Mouse (Mus musculus): Measurements from ENCODE around the gene Spata21. TPM values are rescaled to one million over a fixed set of nuclear protein-coding genes. Genes with fewer than 3 reads are reported as not detected.
A peak's percentile ranks its signal among the peaks of the same experiment; 100 is the strongest.

Spata21 gene
- polyA plus RNA-seq, 1 experiment from 2014 or later, result 0.53 TPM

- ATAC-seq (replicated peaks), result peak; percentile 79
- Histone ChIP-seq H3K4me3 (peak within 1 kb of the TSS; percentile 98), H3K9ac (replicated peaks) (peak within 1 kb of the TSS; percentile 99), H3K36me3 (no peaks in the 10 kb centered on the region), H3K9me3 (no peaks in the 10 kb centered on the region), H3K27me3 (0 out of 2 replicates have a peak, but pooled peaks cover 3% of the 10 kb centered on the region), H3K27ac (replicated peaks) (peak within 1 kb of the TSS; percentile 91), H3K4me2 (replicated peaks) (peak within 1 kb of the TSS; percentile 62), H3K4me1 (peaks cover 29% of the 10 kb centered on the region)
- 9% methylated on average over 58 of the region's 58 CpGs for WGBS
Measured at GRCm38 (mm10) chr4:141147112-141148008, 59.2 kb downstream of the Spata21 start, which contains the start of gene Fbxo42. Gene Fbxo42 (plus strand): TSS chr4:141147913.

DNA sequence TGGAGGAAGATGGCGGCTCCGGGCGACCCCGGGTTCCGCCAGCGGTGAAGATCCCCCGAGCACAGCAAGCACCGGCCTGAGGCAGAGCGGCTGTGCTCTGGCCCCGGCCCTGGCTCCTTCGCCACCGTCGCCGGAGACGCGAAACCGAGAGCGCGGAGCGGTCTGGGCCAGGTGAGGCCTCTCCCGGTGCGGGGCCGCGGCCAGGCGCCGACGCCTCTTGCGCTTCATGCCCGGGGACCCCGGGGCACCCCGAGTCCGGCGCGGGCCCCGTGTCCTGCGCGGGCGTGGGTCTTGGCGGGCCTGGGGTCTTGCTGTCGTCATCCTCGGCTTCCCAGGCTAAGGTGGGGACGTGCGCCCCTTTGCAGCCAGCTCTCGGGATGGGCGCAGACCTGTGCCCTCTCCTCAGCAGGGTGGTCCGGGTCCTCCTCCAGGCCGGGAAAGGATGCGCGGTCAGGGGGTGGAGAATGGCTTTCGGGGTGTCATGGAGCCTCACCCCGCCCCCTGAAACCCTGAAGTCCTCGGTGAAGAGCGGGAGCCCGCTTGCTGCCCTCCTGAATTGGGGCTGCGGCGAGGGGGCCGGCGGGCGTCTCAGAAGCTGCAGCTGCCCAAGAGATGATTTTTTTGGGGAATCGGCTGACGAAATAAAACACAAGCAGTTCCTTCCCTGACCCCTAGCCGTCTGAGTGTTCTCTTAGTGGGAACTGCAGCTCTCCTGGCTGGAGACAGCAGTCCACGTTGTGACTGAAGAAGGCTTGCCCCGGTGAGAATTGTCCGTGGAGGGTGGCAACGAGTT lies 60.1 kb downstream of the Spata21 start:
- peak; percentile 84 for ATAC-seq (replicated peaks)
- Histone ChIP-seq H3K27ac (replicated peaks) (peak overlapping the region; percentile 91), H3K9ac (replicated peaks) (peak overlapping the region; percentile 99), H3K4me1 (peaks cover 27% of the 10 kb centered on the region), H3K4me3 (peak overlapping the region; percentile 98), H3K4me2 (replicated peaks) (peak overlapping the region; percentile 62), H3K9me3 (no peaks in the 10 kb centered on the region), H3K27me3 (0 out of 2 replicates have a peak, but pooled peaks cover 3% of the 10 kb centered on the region), H3K36me3 (no peaks in the 10 kb centered on the region)
- 1% methylated on average over 65 of the region's 66 CpGs for WGBS

- Histone ChIP-seq H3K27me3 (no peaks in the 10 kb centered on the region), H3K36me3 (no peaks in the 10 kb centered on the region), H3K9me3 (no peaks in the 10 kb centered on the region), H3K27ac (replicated peaks) (no peak overlapping the region), H3K4me2 (replicated peaks) (peak overlapping the region; percentile 62), H3K4me3 (peak overlapping the region; percentile 98), H3K9ac (replicated peaks) (peak overlapping the region; percentile 99), H3K4me1 (peaks cover 28% of the 10 kb centered on the region)
- no peak for ATAC-seq (replicated peaks)
- 17% methylated on average over 7 of the region's 7 CpGs for WGBS
Measured at GRCm38 (mm10) chr4:141149116-141149515, 61.0 kb downstream of the Spata21 start.

- Histone ChIP-seq H3K4me2 (replicated peaks) (no peak overlapping the region), H3K9ac (replicated peaks) (no peak overlapping the region), H3K36me3 (no peaks in the 10 kb centered on the region), H3K27me3 (no peaks in the 10 kb centered on the region), H3K4me1 (0 out of 2 replicates have a peak, but pooled peaks cover 3% of the 10 kb centered on the region), H3K9me3 (no peaks in the 10 kb centered on the region), H3K27ac (replicated peaks) (no peak overlapping the region), H3K4me3 (no peak overlapping the region)
- ATAC-seq (replicated peaks), result no peak
- 88% methylated on average over 4 of the region's 4 CpGs for WGBS
Measured at GRCm38 (mm10) chr4:141157485-141157884, 69.4 kb downstream of the Spata21 start.

- no peaks in the 10 kb centered on the region for H3K36me3 ChIP-seq
- no peak overlapping the region for H3K27ac ChIP-seq (replicated peaks)
- 87% methylated on average over 2 of the region's 2 CpGs for WGBS
- no peak overlapping the region for H3K4me2 ChIP-seq (replicated peaks)
- no peak overlapping the region for H3K4me3 ChIP-seq
- no peak for ATAC-seq (replicated peaks)
- H3K4me1 ChIP-seq, result 0 out of 2 replicates have a peak, but pooled peaks cover 3% of the 10 kb centered on the region
- H3K9me3 ChIP-seq, result no peaks in the 10 kb centered on the region
- no peaks in the 10 kb centered on the region for H3K27me3 ChIP-seq
- H3K9ac ChIP-seq (replicated peaks), result no peak overlapping the region
Measured at GRCm38 (mm10) chr4:141158609-141159008, 70.5 kb downstream of the Spata21 start.

- H3K4me1 ChIP-seq, result 0 out of 2 replicates have a peak, but pooled peaks cover 3% of the 10 kb centered on the region
Measured at GRCm38 (mm10) chr4:141159093-141159492, 71.0 kb downstream of the Spata21 start.

DNA sequence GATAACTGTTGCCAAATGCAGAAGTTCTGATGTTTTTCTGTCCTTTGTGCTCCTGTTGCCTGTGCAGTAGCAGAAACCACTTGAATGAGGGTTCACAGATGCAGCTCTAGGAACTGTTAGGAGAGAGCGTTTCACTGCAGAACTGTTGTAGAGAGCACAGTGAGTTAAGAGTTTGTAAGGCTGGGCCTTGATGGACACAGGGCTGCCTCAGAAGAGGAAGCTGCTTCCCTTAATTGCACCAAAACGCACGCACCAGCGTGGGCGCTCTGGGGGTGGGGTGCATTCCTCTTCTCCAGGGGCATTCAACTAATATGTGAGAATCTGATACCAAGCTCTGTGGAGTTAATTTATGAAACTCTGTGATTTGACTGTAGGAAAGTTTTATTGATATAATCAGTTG lies 71.5 kb downstream of the Spata21 start:
- Histone ChIP-seq H3K9ac (replicated peaks) (no peak overlapping the region), H3K27me3 (no peaks in the 10 kb centered on the region), H3K27ac (replicated peaks) (peak overlapping the region; percentile 8; the same call in 1 of the 2 replicates), H3K4me1 (no peaks in the 10 kb centered on the region), H3K9me3 (no peaks in the 10 kb centered on the region), H3K4me2 (replicated peaks) (no peak overlapping the region), H3K36me3 (no peaks in the 10 kb centered on the region), H3K4me3 (no peak overlapping the region)
- no peak for ATAC-seq (replicated peaks)
- 73% methylated on average over 5 of the region's 5 CpGs for WGBS

More at GRCm38 (mm10) chr4:141159093-141159492, 71.0 kb downstream of the Spata21 start:
- no peak overlapping the region for H3K9ac ChIP-seq (replicated peaks)
- H3K4me3 ChIP-seq, result no peak overlapping the region
- WGBS, result 58% methylated on average over 11 of the region's 11 CpGs
- H3K27ac ChIP-seq (replicated peaks), result no peak overlapping the region
- ATAC-seq (replicated peaks), result no peak
- H3K9me3 ChIP-seq, result no peaks in the 10 kb centered on the region
- H3K27me3 ChIP-seq, result no peaks in the 10 kb centered on the region
- no peaks in the 10 kb centered on the region for H3K36me3 ChIP-seq
- H3K4me2 ChIP-seq (replicated peaks), result no peak overlapping the region

DNA sequence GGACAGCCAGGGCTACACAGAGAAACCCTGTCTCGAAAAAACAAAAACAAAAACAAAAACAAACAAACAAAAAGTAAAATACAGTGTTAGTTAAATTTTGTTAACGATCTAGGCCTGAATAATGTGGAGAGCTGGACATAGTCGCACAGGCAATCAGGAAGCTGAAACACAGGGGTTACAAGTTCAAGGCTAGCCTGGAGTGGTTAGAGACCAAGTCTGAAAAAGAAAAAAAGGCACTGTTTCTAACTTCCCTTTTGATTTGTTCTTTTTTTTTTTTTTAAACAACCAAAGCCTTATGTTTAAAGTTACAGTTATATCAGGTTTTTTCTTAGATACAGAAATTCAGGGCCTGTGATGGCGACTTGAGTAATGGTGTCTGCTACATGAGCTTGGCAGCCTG lies 72.1 kb downstream of the Spata21 start:
- 87% methylated on average over 4 of the region's 4 CpGs for WGBS
- no peaks in the 10 kb centered on the region for H3K36me3 ChIP-seq

DNA sequence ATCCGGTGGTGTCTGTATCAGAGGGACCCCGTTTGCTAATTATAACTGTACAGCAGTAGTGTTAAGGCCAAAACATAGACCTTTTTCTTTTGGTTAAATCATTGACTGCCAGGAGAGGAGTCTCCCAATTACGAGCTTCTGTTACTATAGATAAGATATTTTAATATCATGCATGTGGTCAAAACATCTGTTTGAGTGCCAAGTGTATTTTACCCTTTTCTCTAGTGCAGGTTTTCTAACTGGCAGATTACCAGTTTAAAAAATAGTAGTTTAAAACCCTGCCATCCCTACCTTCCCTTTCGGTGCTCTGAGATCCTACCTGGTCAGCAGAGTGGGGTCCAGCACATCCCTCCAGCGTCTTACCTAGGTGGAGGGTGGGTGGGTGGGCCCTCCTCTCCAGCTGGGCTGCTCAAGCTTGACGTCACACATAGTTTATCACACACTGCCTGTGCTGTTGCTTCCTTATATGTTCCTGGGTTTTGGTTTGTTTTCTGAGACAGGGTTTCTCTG lies 73.6 kb downstream of the Spata21 start:
- Histone ChIP-seq H3K36me3 (no peaks in the 10 kb centered on the region), H3K4me1 (no peaks in the 10 kb centered on the region), H3K27ac (replicated peaks) (no peak overlapping the region), H3K4me2 (replicated peaks) (no peak overlapping the region), H3K9ac (replicated peaks) (no peak overlapping the region), H3K4me3 (no peak overlapping the region), H3K9me3 (no peaks in the 10 kb centered on the region), H3K27me3 (no peaks in the 10 kb centered on the region)
- ATAC-seq (replicated peaks), result no peak
- 89% methylated on average over 6 of the region's 6 CpGs for WGBS

More for the DNA sequence above, 72.1 kb downstream of the Spata21 start:
- H3K4me2 ChIP-seq (replicated peaks), result no peak overlapping the region
- no peak for ATAC-seq (replicated peaks)
- no peak overlapping the region for H3K27ac ChIP-seq (replicated peaks)
- H3K9ac ChIP-seq (replicated peaks), result no peak overlapping the region
- no peaks in the 10 kb centered on the region for H3K27me3 ChIP-seq
- no peak overlapping the region for H3K4me3 ChIP-seq
- no peaks in the 10 kb centered on the region for H3K4me1 ChIP-seq
- no peaks in the 10 kb centered on the region for H3K9me3 ChIP-seq

Data from forebrain, embryonic 15.5 days (tissue).